10 mouse cellular contexts compared by ENCODE assay signal in genomic region chr17:31425827-31426698, GRCm38 (mm10). TPM values are rescaled to one million over a fixed set of nuclear protein-coding genes. Genes with fewer than 3 reads are reported as not detected.
DNase-seq lines count a peak whose midpoint lies in the region; ATAC-seq and TF ChIP-seq lines count a peak whose summit lies in the region.
"Had no signal": no experiment of that assay in that cellular context is flagged by ENCODE, and none has a peak within 500 bp of the region (broad histone marks: within the 10 kb centered on the region; RNA-seq: fewer than 3 reads in every experiment).

No protein-coding gene starts in this region.

- peaks cover 8% of the 10 kb centered on the region; the same call in 1 of the 2 replicates for H3K9me3 ChIP-seq in heart, postnatal 0 days (replicated peaks; ENCODE audit: control insufficient read depth, low read length)
- H3K9me3 ChIP-seq in midbrain, embryonic 14.5 days (ENCODE audit: control insufficient read depth, low read length) = 0 out of 2 replicates have a peak, but pooled peaks cover 4% of the 10 kb centered on the region
- peaks cover 12% of the 10 kb centered on the region for H3K9me3 ChIP-seq in midbrain, embryonic 10.5 days (replicated peaks)
- no peaks in the 10 kb centered on the region for H3K9me3 ChIP-seq in neural tube, embryonic 15.5 days (replicated peaks)

- no peak overlapping the region for H3K9ac ChIP-seq in heart, postnatal 0 days (replicated peaks; ENCODE audit: low read depth, low read length)
- no peak overlapping the region for H3K9ac ChIP-seq in midbrain, embryonic 14.5 days (replicated peaks; ENCODE audit: low read length)
- no peak overlapping the region for H3K9ac ChIP-seq in neural tube, embryonic 15.5 days (replicated peaks)
- H3K9ac ChIP-seq: liver, embryonic 14.5 days had no signal

- 43% methylated on average over 13 of the region's 13 CpGs for WGBS in heart, postnatal 0 days
- WGBS in midbrain, embryonic 14.5 days = 62% methylated on average over 13 of the region's 13 CpGs
- 78% methylated on average over 13 of the region's 13 CpGs for WGBS in midbrain, embryonic 10.5 days
- WGBS in neural tube, embryonic 15.5 days = 50% methylated on average over 13 of the region's 13 CpGs

- H3K27me3 ChIP-seq in heart, postnatal 0 days (ENCODE audit: control insufficient read depth, insufficient read depth, low read length) = no peaks in the 10 kb centered on the region
- no peaks in the 10 kb centered on the region for H3K27me3 ChIP-seq in midbrain, embryonic 14.5 days (ENCODE audit: control insufficient read depth, insufficient read depth, low read length)
- H3K27me3 ChIP-seq in midbrain, embryonic 10.5 days (ENCODE audit: low read depth, poor library complexity, severe bottlenecking) = no peaks in the 10 kb centered on the region
- no peaks in the 10 kb centered on the region for H3K27me3 ChIP-seq in neural tube, embryonic 15.5 days (replicated peaks)

- peaks cover 15% of the 10 kb centered on the region for H3K4me1 ChIP-seq in heart, postnatal 0 days (ENCODE audit: control insufficient read depth, insufficient read depth)
- H3K4me1 ChIP-seq in midbrain, embryonic 14.5 days (ENCODE audit: control insufficient read depth, insufficient read depth, low read length) = peaks cover 12% of the 10 kb centered on the region
- H3K4me1 ChIP-seq in midbrain, embryonic 10.5 days = peaks cover 35% of the 10 kb centered on the region
- H3K4me1 ChIP-seq in neural tube, embryonic 15.5 days = peaks cover 34% of the 10 kb centered on the region

- no peak overlapping the region for H3K4me2 ChIP-seq in heart, postnatal 0 days (ENCODE audit: low read depth, low read length)
- no peak overlapping the region for H3K4me2 ChIP-seq in midbrain, embryonic 14.5 days (ENCODE audit: low read length)
- H3K4me2 ChIP-seq in neural tube, embryonic 15.5 days = no peak overlapping the region

- no peak overlapping the region for H3K4me3 ChIP-seq in heart, postnatal 0 days (ENCODE audit: low read depth, low read length)
- no peak overlapping the region for H3K4me3 ChIP-seq in midbrain, embryonic 14.5 days (replicated peaks; ENCODE audit: low read depth, low read length)
- H3K4me3 ChIP-seq in midbrain, embryonic 10.5 days = no peak overlapping the region
- H3K4me3 ChIP-seq in neural tube, embryonic 15.5 days (replicated peaks) = no peak overlapping the region
- H3K4me3 ChIP-seq: layer of hippocampus, adult 2 months had no signal

- TF ChIP-seq EP300 in heart, postnatal 0 days (IDR thresholded peaks at IDR 0.05; ENCODE audit: low read depth) = no peak

- no peaks in the 10 kb centered on the region; the same call in 1 of the 2 replicates for H3K36me3 ChIP-seq in heart, postnatal 0 days (replicated peaks; ENCODE audit: control insufficient read depth, insufficient read depth, low read length)
- peaks cover 19% of the 10 kb centered on the region for H3K36me3 ChIP-seq in midbrain, embryonic 14.5 days (ENCODE audit: control insufficient read depth, insufficient read depth, low read length)
- H3K36me3 ChIP-seq in midbrain, embryonic 10.5 days = peaks cover 15% of the 10 kb centered on the region
- peaks cover 13% of the 10 kb centered on the region for H3K36me3 ChIP-seq in neural tube, embryonic 15.5 days

- TF ChIP-seq POLR2A in brain, embryonic 14.5 days (IDR thresholded peaks at IDR 0.05; ENCODE audit: borderline replicate concordance, extremely low read depth, insufficient read depth, insufficient read length, poor library complexity, severe bottlenecking) = no peak

- no peak for TF ChIP-seq CTCF in heart, postnatal 0 days (IDR thresholded peaks at IDR 0.05; ENCODE audit: low read depth)
- TF ChIP-seq CTCF in brain, embryonic 14.5 days (IDR thresholded peaks at IDR 0.05; ENCODE audit: borderline replicate concordance, extremely low read depth, insufficient read depth, insufficient read length) = no peak

- H3K27ac ChIP-seq in heart, postnatal 0 days (ENCODE audit: low read depth) = peak overlapping the region; percentile 22; the same call in 1 of the 2 replicates
- 0 out of 2 replicates have a peak overlapping the region, but pooled peaks have one; percentile 20 for H3K27ac ChIP-seq in midbrain, embryonic 14.5 days (replicated peaks; ENCODE audit: low read depth, low read length)
- H3K27ac ChIP-seq in midbrain, embryonic 10.5 days (replicated peaks) = no peak overlapping the region
- 0 out of 2 replicates have a peak overlapping the region, but pooled peaks have one; percentile 23 for H3K27ac ChIP-seq in neural tube, embryonic 15.5 days (replicated peaks)
- H3K27ac ChIP-seq: liver, embryonic 14.5 days had no signal

- peak; percentile 61 for ATAC-seq in heart, postnatal 0 days (ENCODE audit: insufficient read depth, low read depth)
- ATAC-seq in midbrain, embryonic 14.5 days (ENCODE audit: low FRiP score, low TSS enrichment) = no peak
- no peak for ATAC-seq in neural tube, embryonic 15.5 days (ENCODE audit: low FRiP score)

- peak; percentile 50 for DNase-seq in heart, postnatal 0 days (ENCODE audit: low spot score)
- no peak for DNase-seq in heart, adult 18-20 months
- peak; percentile 31 for DNase-seq in midbrain, embryonic 14.5 days
- DNase-seq in midbrain, embryonic 10.5 days (ENCODE audit: low spot score) = no peak
- peak; percentile 58 for DNase-seq in brain, embryonic 14.5 days (ENCODE audit: low read depth)
- no peak for DNase-seq in cerebellum, postnatal 4 days (ENCODE audit: low spot score in 2 of 2)

RNA-seq across cellular contexts. Expression of gene Pde9a, which starts 40.1 kb away (rescaled TPM):
- 2.6 and 19.5 TPM in 2 replicates for total RNA-seq in heart, postnatal 0 days (2014; rRNA removed; ENCODE audit: low replicate concordance)
- 5.7 and 6.6 TPM in 2 replicates for polyA plus RNA-seq in heart, postnatal 0 days (2015; fragmentation: Nextera tagmentation; extraction: Ambion mirVana)
- 1 to 10 TPM; 3.4 to 3.8 TPM for total RNA-seq in heart, adult 18-20 months (2021)
- 34.6 and 36.5 TPM in 2 replicates for polyA plus RNA-seq in midbrain, embryonic 14.5 days (2014; fragmentation: Nextera tagmentation; extraction: Ambion mirVana)
- polyA plus RNA-seq in midbrain, embryonic 10.5 days (2016; fragmentation: Nextera tagmentation; extraction: Ambion mirVana) = 12.1 and 21.1 TPM in 2 replicates
- polyA plus RNA-seq in brain, embryonic 14.5 days (2012; rRNA removed) = 60.9 and 112 TPM in 2 replicates
- polyA plus RNA-seq in neural tube, embryonic 15.5 days (2015; fragmentation: Nextera tagmentation; extraction: Ambion mirVana) = 24.9 and 25.8 TPM in 2 replicates
- total RNA-seq: monocyte, adult 5-6 weeks had no signal

Comparison
In these comparisons a context has a peak if more than half of its experiments do, and no peak if none do; other contexts are left out.
1. DNase-seq: peak in heart, postnatal 0 days (single experiment), midbrain, embryonic 14.5 days (single experiment) and brain, embryonic 14.5 days (single experiment); none in heart, adult 18-20 months (0 of 2), midbrain, embryonic 10.5 days (single experiment) and cerebellum, postnatal 4 days (0 of 2).